Mouse (Mus musculus) forebrain, embryonic 16.5 days (tissue): ENCODE measurements at regions not wholly inside any gene's neighbourhood (a gene's known extent, or its start where the extent isn't known, plus 50 kb on each side); places are given as distances from the start of the nearest gene placed in this dataset.

ENCODE experiments used
- ATAC-seq: fragments of 200-750 bp; cut with Nextera tagmentation; 2 replicates; pipeline ENCODE4 v1.8.0; 2017; ENCODE audit warnings: mild to moderate bottlenecking, moderate library complexity
- H3K27ac ChIP-seq: fragments of 300-500 bp; sonication (generic); 2 replicates; pipeline ENCODE4 v1.5.1; 2014; ENCODE audit warnings: low read length, control low read depth
- H3K27me3 ChIP-seq: fragments of 300-500 bp; sonication (generic); replicated peaks from 2 replicates; pipeline ENCODE4 v1.6.1; 2014; ENCODE audit warnings: low read length; ENCODE audit not compliant: control insufficient read depth, insufficient read depth
- H3K36me3 ChIP-seq: fragments of 300-500 bp; sonication (generic); 2 replicates; pipeline ENCODE4 v1.6.1; 2014; ENCODE audit not compliant: control insufficient read depth, insufficient read depth
- H3K4me1 ChIP-seq: fragments of 300-500 bp; sonication (generic); replicated peaks from 2 replicates; pipeline ENCODE4 v1.6.1; 2014; ENCODE audit warnings: low read length; ENCODE audit not compliant: control insufficient read depth, insufficient read depth
- H3K4me2 ChIP-seq: fragments of 300-500 bp; sonication (generic); 2 replicates; pipeline ENCODE4 v1.6.1; 2014; ENCODE audit warnings: mild to moderate bottlenecking, low read length, control low read depth
- H3K4me3 ChIP-seq: fragments of 300-500 bp; sonication (generic); replicated peaks from 2 replicates; pipeline ENCODE4 v1.5.1; 2014; ENCODE audit warnings: mild to moderate bottlenecking, low read length, control low read depth
- H3K9ac ChIP-seq: fragments of 300-500 bp; sonication (generic); replicated peaks from 2 replicates; pipeline ENCODE4 v1.6.1; 2014; ENCODE audit warnings: low read depth, low read length, control low read depth
- H3K9me3 ChIP-seq: fragments of 300-500 bp; sonication (generic); 2 replicates; pipeline ENCODE4 v1.6.1; 2016; ENCODE audit warnings: low read length; ENCODE audit not compliant: control insufficient read depth
- WGBS: fragments of 180-500 bp; shearing (Covaris S2); extraction: QIAGEN DNeasy Blood & Tissue Kit; methylation state at CpG from one replicate; pipeline ENCODE4 v1.1.7; 2014; 5-methylcytosine and 5-hydroxymethylcytosine counted together

- H3K4me1 ChIP-seq = no peaks in the 10 kb centered on the region
- WGBS = 90% methylated on average over 13 of the region's 13 CpGs
These were observed 97.1 kb downstream of the Tomm20 start for GRCm38 (mm10) chr8:126848369-126849105.

GRCm38 (mm10) chr8:126847664-126848353 is 97.8 kb downstream of the Tomm20 start:
- H3K27me3 ChIP-seq = no peaks in the 10 kb centered on the region
- no peak overlapping the region for H3K27ac ChIP-seq
- no peaks in the 10 kb centered on the region for H3K36me3 ChIP-seq
- no peak for ATAC-seq
- no peak overlapping the region for H3K4me2 ChIP-seq
- WGBS = 75% methylated on average over 8 of the region's 8 CpGs
- H3K9me3 ChIP-seq = no peaks in the 10 kb centered on the region
- H3K9ac ChIP-seq = no peak overlapping the region
- no peaks in the 10 kb centered on the region for H3K4me1 ChIP-seq
- no peak overlapping the region for H3K4me3 ChIP-seq

More at GRCm38 (mm10) chr8:126848369-126849105, 97.1 kb downstream of the Tomm20 start:
- no peak overlapping the region for H3K4me3 ChIP-seq
- no peak overlapping the region for H3K9ac ChIP-seq
- ATAC-seq = no peak
- no peak overlapping the region for H3K4me2 ChIP-seq
- no peaks in the 10 kb centered on the region for H3K27me3 ChIP-seq
- H3K27ac ChIP-seq = no peak overlapping the region
- no peaks in the 10 kb centered on the region for H3K36me3 ChIP-seq
- no peaks in the 10 kb centered on the region for H3K9me3 ChIP-seq

- WGBS = 80% methylated on average over 3 of the region's 3 CpGs
- H3K9me3 ChIP-seq = no peaks in the 10 kb centered on the region
These were observed 99.5 kb downstream of the Tomm20 start for GRCm38 (mm10) chr8:126846188-126846565.

GRCm38 (mm10) chr8:126845530-126846187 is 100.0 kb downstream of the Tomm20 start:
- no peak for ATAC-seq
- no peaks in the 10 kb centered on the region for H3K36me3 ChIP-seq
- no peak overlapping the region for H3K9ac ChIP-seq
- H3K9me3 ChIP-seq = no peaks in the 10 kb centered on the region
- no peak overlapping the region for H3K4me3 ChIP-seq
- 92% methylated on average over 14 of the region's 14 CpGs for WGBS
- no peaks in the 10 kb centered on the region for H3K4me1 ChIP-seq
- H3K27ac ChIP-seq = no peak overlapping the region
- H3K27me3 ChIP-seq = no peaks in the 10 kb centered on the region
- no peak overlapping the region for H3K4me2 ChIP-seq

More at GRCm38 (mm10) chr8:126846188-126846565, 99.5 kb downstream of the Tomm20 start:
- no peak overlapping the region for H3K9ac ChIP-seq
- H3K27ac ChIP-seq = no peak overlapping the region
- ATAC-seq = no peak
- H3K4me2 ChIP-seq = no peak overlapping the region
- no peaks in the 10 kb centered on the region for H3K36me3 ChIP-seq
- no peak overlapping the region for H3K4me3 ChIP-seq
- H3K4me1 ChIP-seq = no peaks in the 10 kb centered on the region
- H3K27me3 ChIP-seq = no peaks in the 10 kb centered on the region

- Histone ChIP-seq H3K36me3 (no peaks in the 10 kb centered on the region), H3K27ac (no peak overlapping the region), H3K27me3 (no peaks in the 10 kb centered on the region), H3K9me3 (no peaks in the 10 kb centered on the region), H3K4me1 (peaks cover 5% of the 10 kb centered on the region), H3K9ac (no peak overlapping the region), H3K4me2 (no peak overlapping the region), H3K4me3 (no peak overlapping the region)
- no peak for ATAC-seq
- 87% methylated on average over 4 of the region's 4 CpGs for WGBS
These were observed 101.0 kb downstream of the Tomm20 start for GRCm38 (mm10) chr8:126844627-126845026.

GRCm38 (mm10) chr8:126841187-126841586 is 104.5 kb downstream of the Tomm20 start:
- Histone ChIP-seq H3K36me3 (no peaks in the 10 kb centered on the region), H3K4me3 (no peak overlapping the region), H3K27ac (no peak overlapping the region), H3K9me3 (no peaks in the 10 kb centered on the region), H3K4me2 (no peak overlapping the region), H3K9ac (no peak overlapping the region), H3K4me1 (peaks cover 15% of the 10 kb centered on the region), H3K27me3 (no peaks in the 10 kb centered on the region)
- no peak for ATAC-seq
- 54% methylated on average over 7 of the region's 7 CpGs for WGBS

GRCm38 (mm10) chr8:126839712-126840355 is 105.8 kb downstream of the Tomm20 start:
- peak overlapping the region; percentile 33 for H3K4me2 ChIP-seq
- H3K9ac ChIP-seq = peak overlapping the region; percentile 28
- H3K9me3 ChIP-seq = no peaks in the 10 kb centered on the region
- WGBS = 16% methylated on average over 5 of the region's 5 CpGs
- H3K27me3 ChIP-seq = no peaks in the 10 kb centered on the region
- H3K36me3 ChIP-seq = no peaks in the 10 kb centered on the region
- no peak overlapping the region for H3K4me3 ChIP-seq
- peaks cover 15% of the 10 kb centered on the region for H3K4me1 ChIP-seq
- H3K27ac ChIP-seq = peak overlapping the region; percentile 73
- peak; percentile 87 for ATAC-seq

- H3K36me3 ChIP-seq = no peaks in the 10 kb centered on the region
- 7% methylated on average over 8 of the region's 8 CpGs for WGBS
These were observed 106.5 kb downstream of the Tomm20 start for GRCm38 (mm10) chr8:126839039-126839711.

More at GRCm38 (mm10) chr8:126839039-126839711, 106.5 kb downstream of the Tomm20 start:
- Histone ChIP-seq H3K4me3 (no peak overlapping the region), H3K27ac (peak overlapping the region; percentile 73), H3K27me3 (no peaks in the 10 kb centered on the region), H3K4me2 (peak overlapping the region; percentile 33), H3K9me3 (no peaks in the 10 kb centered on the region), H3K9ac (peak overlapping the region; percentile 28), H3K4me1 (peaks cover 19% of the 10 kb centered on the region)
- ATAC-seq = peak; percentile 63
